Mouse (Mus musculus) forebrain, embryonic 16.5 days (tissue): Measurements from ENCODE around the gene Vdac1. TPM values are rescaled to one million over a fixed set of nuclear protein-coding genes. Genes with fewer than 3 reads are reported as not detected.
A peak's percentile ranks its signal among the peaks of the same experiment; 100 is the strongest.

Experiments
- ATAC-seq: fragments of 200-750 bp; cut with Nextera tagmentation; 2 replicates; pipeline ENCODE4 v1.8.0; 2017; ENCODE audit warnings: mild to moderate bottlenecking, moderate library complexity
- H3K27ac ChIP-seq: fragments of 300-500 bp; sonication (generic); 2 replicates; pipeline ENCODE4 v1.5.1; 2014; ENCODE audit warnings: low read length, control low read depth
- H3K27me3 ChIP-seq: fragments of 300-500 bp; sonication (generic); replicated peaks from 2 replicates; pipeline ENCODE4 v1.6.1; 2014; ENCODE audit warnings: low read length; ENCODE audit not compliant: control insufficient read depth, insufficient read depth
- H3K36me3 ChIP-seq: fragments of 300-500 bp; sonication (generic); 2 replicates; pipeline ENCODE4 v1.6.1; 2014; ENCODE audit not compliant: control insufficient read depth, insufficient read depth
- H3K4me1 ChIP-seq: fragments of 300-500 bp; sonication (generic); replicated peaks from 2 replicates; pipeline ENCODE4 v1.6.1; 2014; ENCODE audit warnings: low read length; ENCODE audit not compliant: control insufficient read depth, insufficient read depth
- H3K4me2 ChIP-seq: fragments of 300-500 bp; sonication (generic); 2 replicates; pipeline ENCODE4 v1.6.1; 2014; ENCODE audit warnings: mild to moderate bottlenecking, low read length, control low read depth
- H3K4me3 ChIP-seq: fragments of 300-500 bp; sonication (generic); replicated peaks from 2 replicates; pipeline ENCODE4 v1.5.1; 2014; ENCODE audit warnings: mild to moderate bottlenecking, low read length, control low read depth
- H3K9ac ChIP-seq: fragments of 300-500 bp; sonication (generic); replicated peaks from 2 replicates; pipeline ENCODE4 v1.6.1; 2014; ENCODE audit warnings: low read depth, low read length, control low read depth
- H3K9me3 ChIP-seq: fragments of 300-500 bp; sonication (generic); 2 replicates; pipeline ENCODE4 v1.6.1; 2016; ENCODE audit warnings: low read length; ENCODE audit not compliant: control insufficient read depth
- WGBS: fragments of 180-500 bp; shearing (Covaris S2); extraction: QIAGEN DNeasy Blood & Tissue Kit; methylation state at CpG from one replicate; pipeline ENCODE4 v1.1.7; 2014; 5-methylcytosine and 5-hydroxymethylcytosine counted together
- polyA plus RNA-seq: library from polyadenylated mRNA; unstranded; fragments of >200 nt; fragmentation: Nextera tagmentation; extraction: Ambion mirVana; gene quantifications from 2 replicates; pipeline ENCODE4 v1.2.1, GENCODE M21; 2015

Gene Vdac1
- polyA plus RNA-seq, 1 experiment from 2014 or later, result 341 TPM

DNA sequence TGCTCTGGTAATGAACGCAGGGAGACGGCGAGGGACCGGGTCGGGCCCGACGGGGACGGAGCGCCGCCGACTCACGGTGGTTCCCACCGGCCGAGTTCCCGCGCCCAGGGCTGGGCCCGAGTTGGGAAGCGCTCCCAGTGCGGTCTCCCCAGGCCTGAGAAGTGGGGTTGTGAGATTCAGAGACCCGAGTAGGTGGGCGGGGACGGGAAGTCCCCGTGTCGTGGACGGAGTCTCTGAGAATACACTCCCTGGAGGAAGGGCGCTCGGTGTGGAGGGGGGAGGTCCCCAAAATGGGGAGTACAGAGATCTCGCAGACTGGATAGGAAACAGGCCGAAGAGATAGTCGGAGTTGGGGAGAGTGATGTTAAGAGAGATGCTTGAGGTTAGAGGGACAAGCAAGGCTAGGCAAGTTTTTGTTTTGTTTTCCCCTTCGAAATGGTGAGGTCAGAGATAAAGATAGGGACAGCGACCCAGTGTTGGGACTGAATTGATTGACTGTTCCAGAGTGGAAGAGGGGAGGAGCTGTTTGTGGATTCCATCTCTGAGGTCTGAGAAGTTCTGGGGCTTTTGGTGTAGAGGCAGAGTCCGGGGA, 36.0 kb downstream of the Vdac1 start:
- WGBS, result under 1% methylated on average over 30 of the region's 33 CpGs
- Histone ChIP-seq H3K9me3 (no peaks in the 10 kb centered on the region), H3K36me3 (no peaks in the 10 kb centered on the region), H3K9ac (peak overlapping the region; percentile 95), H3K4me2 (peak overlapping the region; percentile 67), H3K4me1 (peaks cover 10% of the 10 kb centered on the region), H3K4me3 (peak overlapping the region; percentile 90), H3K27me3 (no peaks in the 10 kb centered on the region), H3K27ac (peak overlapping the region; percentile 93)
- peak; percentile 84 for ATAC-seq

DNA sequence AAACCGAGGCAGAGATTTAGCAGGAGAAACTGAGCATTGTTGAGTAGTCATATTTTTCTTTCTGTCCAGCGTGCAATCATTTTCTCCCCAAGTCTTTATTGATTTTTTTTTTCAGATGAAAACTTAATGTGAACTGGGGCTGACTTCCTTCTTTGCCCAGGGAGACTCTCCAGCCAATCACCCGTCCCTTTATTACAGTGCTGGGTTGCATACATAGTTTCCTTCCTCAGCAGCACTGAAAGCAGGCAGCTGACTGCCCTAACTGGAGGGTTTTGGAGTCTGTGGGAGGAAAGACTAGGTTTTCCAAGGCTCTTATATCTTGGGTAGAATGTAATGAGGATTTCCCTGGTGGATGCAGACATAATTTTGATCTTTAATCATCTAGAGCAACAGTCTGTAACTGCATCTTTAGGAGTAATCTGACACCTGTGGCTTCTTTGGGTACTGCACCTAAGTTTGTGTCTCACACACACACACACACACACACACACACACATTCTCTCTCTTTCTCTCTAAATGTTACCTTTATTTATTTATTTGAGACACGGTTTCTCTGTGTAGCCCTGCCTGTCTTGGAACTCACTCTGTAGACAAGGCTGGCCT, 36.8 kb downstream of the Vdac1 start:
- no peak for ATAC-seq
- Histone ChIP-seq H3K27ac (no peak overlapping the region), H3K4me3 (peak overlapping the region; percentile 90), H3K9me3 (no peaks in the 10 kb centered on the region), H3K4me2 (peak overlapping the region; percentile 67), H3K4me1 (peaks cover 10% of the 10 kb centered on the region), H3K9ac (peak overlapping the region; percentile 95; the same call in 1 of the 2 replicates), H3K36me3 (no peaks in the 10 kb centered on the region), H3K27me3 (no peaks in the 10 kb centered on the region)
- WGBS, result 83% methylated on average over 4 of the region's 4 CpGs

DNA sequence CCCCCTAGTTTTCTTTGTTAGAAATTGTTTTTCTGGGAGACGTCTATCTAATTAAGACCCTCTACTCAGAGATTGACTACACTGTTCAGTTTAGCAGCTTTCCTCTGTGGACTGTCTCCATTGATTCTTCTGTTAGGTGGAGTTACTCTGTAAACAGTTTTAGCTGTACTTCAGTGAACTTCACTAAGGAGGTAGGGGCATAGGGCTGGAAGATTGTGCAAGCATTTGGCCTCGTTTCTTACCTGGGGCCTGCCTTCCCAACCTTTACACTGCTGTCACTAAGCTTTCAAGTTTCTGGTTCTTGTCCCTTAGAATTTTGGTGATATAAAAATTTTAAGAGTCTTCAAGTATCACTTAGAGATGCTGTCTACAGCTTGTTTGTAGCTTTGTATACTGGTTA, 40.8 kb downstream of the Vdac1 start:
- H3K4me2 ChIP-seq, result no peak overlapping the region

DNA sequence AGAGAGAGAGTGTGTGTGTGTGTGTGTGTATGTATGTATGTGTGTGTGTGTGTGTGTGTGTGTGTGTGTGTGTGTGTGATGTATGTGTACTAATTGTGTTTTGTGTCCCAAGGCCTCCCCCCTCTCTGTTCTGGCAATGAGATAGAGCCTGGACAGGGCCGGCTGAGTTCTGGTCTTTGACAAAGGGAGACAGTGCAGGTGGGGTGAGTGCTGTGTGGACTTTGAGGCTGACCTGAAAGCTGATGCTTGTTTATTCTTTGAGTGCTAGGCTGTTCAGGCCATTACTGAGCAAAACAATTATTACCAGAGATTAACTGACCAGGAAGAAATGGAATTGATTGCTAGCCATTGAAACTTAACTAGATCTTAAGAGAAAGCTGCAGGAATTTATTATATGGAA, 41.9 kb downstream of the Vdac1 start:
- no peak for ATAC-seq
- Histone ChIP-seq H3K27me3 (no peaks in the 10 kb centered on the region), H3K4me1 (no peaks in the 10 kb centered on the region), H3K9me3 (no peaks in the 10 kb centered on the region), H3K9ac (no peak overlapping the region), H3K27ac (no peak overlapping the region), H3K4me2 (no peak overlapping the region), H3K36me3 (peaks cover 17% of the 10 kb centered on the region), H3K4me3 (no peak overlapping the region)
- WGBS, result 31% methylated on average over 1 of the region's 1 CpGs

More for the DNA sequence above, 40.8 kb downstream of the Vdac1 start:
- H3K4me1 ChIP-seq, result peaks cover 7% of the 10 kb centered on the region
- no peak overlapping the region for H3K27ac ChIP-seq
- 63% methylated on average over 2 of the region's 2 CpGs for WGBS
- H3K27me3 ChIP-seq, result no peaks in the 10 kb centered on the region
- no peaks in the 10 kb centered on the region for H3K9me3 ChIP-seq
- peaks cover 10% of the 10 kb centered on the region for H3K36me3 ChIP-seq
- H3K4me3 ChIP-seq, result no peak overlapping the region
- no peak for ATAC-seq
- no peak overlapping the region for H3K9ac ChIP-seq

DNA sequence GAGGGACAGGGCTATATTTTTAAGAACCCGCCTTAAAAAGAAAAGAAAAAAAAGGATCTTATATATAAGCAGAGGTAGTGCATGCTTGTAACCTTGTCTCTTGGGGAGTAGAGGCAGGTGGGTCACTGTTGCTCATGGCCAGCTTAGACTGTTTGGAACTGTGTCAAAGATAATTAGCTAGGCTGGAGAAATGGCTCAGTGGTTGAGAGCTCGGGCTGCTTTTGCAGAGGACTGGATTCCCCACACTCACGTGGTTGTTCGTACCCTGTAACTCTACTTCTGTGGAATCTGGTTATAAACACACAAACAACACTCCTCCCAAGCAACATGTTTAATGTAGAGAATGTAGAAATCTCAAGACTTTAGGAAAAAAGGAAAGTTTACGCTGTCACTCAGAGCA, 43.5 kb downstream of the Vdac1 start:
- H3K4me2 ChIP-seq, result no peak overlapping the region
- H3K4me3 ChIP-seq, result no peak overlapping the region
- H3K27ac ChIP-seq, result no peak overlapping the region
- no peaks in the 10 kb centered on the region for H3K9me3 ChIP-seq
- H3K4me1 ChIP-seq, result no peaks in the 10 kb centered on the region
- no peaks in the 10 kb centered on the region for H3K27me3 ChIP-seq
- peaks cover 22% of the 10 kb centered on the region for H3K36me3 ChIP-seq
- no peak for ATAC-seq
- 89% methylated on average over 5 of the region's 5 CpGs for WGBS
- H3K9ac ChIP-seq, result no peak overlapping the region

DNA sequence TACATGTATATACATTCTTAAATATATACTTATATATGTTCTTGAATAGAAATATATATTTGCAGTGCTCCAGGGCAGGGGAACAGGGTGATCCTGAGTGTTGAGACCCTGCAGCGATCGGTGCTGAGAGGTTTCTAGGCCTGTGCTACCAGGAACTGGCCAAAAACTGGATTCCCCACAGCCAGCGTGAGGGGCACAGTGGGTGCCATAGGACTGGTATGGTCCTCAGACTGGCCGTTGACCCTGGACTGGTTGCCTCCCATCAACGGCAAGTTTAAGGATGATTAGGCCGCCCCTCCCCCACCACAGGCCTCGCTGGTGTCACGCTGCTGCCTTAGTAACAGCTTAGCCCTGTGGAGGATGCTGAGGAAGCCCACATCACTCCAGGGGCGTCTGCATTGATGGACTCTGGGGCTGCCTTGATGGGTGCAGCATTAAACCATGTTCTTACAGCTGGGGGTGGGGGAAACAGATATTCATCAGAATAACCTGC, 44.6 kb downstream of the Vdac1 start:
- no peak overlapping the region for H3K27ac ChIP-seq
- ATAC-seq, result no peak
- no peak overlapping the region for H3K9ac ChIP-seq
- no peaks in the 10 kb centered on the region for H3K4me1 ChIP-seq
- H3K4me3 ChIP-seq, result no peak overlapping the region
- no peak overlapping the region for H3K4me2 ChIP-seq
- H3K27me3 ChIP-seq, result no peaks in the 10 kb centered on the region
- WGBS, result 83% methylated on average over 9 of the region's 9 CpGs
- peaks cover 22% of the 10 kb centered on the region for H3K36me3 ChIP-seq
- H3K9me3 ChIP-seq, result no peaks in the 10 kb centered on the region

DNA sequence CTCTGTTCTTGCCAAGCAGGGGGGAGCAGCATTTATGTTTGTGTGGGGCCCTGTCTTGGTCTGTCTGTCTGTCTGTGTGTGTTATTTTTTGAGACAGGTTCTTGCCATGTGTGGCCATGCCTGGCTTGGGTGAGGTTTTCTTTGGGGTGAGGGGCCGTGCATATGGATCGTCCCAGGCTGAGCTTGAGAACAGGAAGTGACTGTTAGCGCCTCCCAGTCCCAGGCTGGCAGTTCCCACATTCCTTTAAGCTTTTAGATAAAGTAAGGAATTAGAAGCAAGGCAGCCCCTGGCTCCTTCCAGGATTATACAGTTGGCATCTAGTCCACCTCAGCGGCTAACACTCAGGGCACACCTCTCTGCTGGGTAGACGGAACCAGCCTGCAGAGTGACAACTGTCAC, 48.7 kb downstream of the Vdac1 start:
- 83% methylated on average over 5 of the region's 5 CpGs for WGBS
- peaks cover 15% of the 10 kb centered on the region for H3K36me3 ChIP-seq
- H3K9me3 ChIP-seq, result peaks cover 3% of the 10 kb centered on the region
- H3K27ac ChIP-seq, result no peak overlapping the region
- ATAC-seq, result no peak
- no peak overlapping the region for H3K9ac ChIP-seq
- no peak overlapping the region for H3K4me3 ChIP-seq
- no peaks in the 10 kb centered on the region for H3K27me3 ChIP-seq
- H3K4me2 ChIP-seq, result no peak overlapping the region
- no peaks in the 10 kb centered on the region for H3K4me1 ChIP-seq

DNA sequence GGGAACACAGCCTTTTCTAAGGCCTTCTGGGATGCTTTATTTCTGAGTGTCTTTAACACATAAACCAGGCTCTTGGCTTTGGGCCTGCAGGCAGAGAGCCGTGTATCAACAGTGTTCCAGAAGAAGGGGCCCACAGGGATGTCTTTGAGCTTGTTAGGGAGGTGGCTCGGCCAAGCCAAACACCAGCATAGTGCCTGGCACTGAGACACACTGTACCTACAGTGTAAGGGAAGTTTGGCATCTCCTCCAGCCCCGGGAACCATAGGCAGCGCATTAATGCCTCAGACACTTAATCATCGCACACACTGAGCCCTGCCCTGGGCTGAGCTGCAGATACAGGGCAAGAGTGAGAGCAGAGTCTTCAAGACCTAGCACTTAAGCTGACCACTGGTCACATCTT, 57.7 kb downstream of the Vdac1 start:
- no peak for ATAC-seq
- H3K27ac ChIP-seq, result no peak overlapping the region
- H3K9ac ChIP-seq, result no peak overlapping the region
- 70% methylated on average over 5 of the region's 5 CpGs for WGBS
- no peaks in the 10 kb centered on the region for H3K27me3 ChIP-seq
- H3K36me3 ChIP-seq, result no peaks in the 10 kb centered on the region
- H3K9me3 ChIP-seq, result no peaks in the 10 kb centered on the region
- no peak overlapping the region for H3K4me3 ChIP-seq
- no peak overlapping the region for H3K4me2 ChIP-seq
- no peaks in the 10 kb centered on the region for H3K4me1 ChIP-seq

DNA sequence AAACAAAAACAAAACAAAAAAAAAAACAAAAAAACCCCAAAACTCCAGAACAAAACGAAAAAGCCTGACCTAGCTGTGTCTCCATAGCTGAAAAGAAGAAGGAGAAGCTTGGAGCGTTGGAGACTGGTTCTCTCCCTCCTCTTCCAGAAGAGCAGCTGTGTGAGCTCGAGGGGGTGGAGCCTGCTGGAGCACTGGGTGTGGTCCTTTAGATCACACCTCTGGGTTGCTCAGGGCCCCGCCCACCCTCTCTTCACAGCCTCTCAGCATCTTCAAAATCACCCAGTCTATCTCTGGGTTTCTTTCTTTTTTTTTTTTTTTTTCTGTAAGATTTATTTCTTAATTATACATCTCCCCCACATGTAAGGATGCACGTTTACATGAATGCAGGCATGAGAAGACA, 58.6 kb downstream of the Vdac1 start:
- H3K27me3 ChIP-seq, result no peaks in the 10 kb centered on the region
- H3K4me2 ChIP-seq, result no peak overlapping the region
- H3K27ac ChIP-seq, result no peak overlapping the region
- ATAC-seq, result no peak
- no peaks in the 10 kb centered on the region for H3K36me3 ChIP-seq
- WGBS, result 55% methylated on average over 5 of the region's 5 CpGs
- H3K4me3 ChIP-seq, result no peak overlapping the region
- no peak overlapping the region for H3K9ac ChIP-seq
- H3K9me3 ChIP-seq, result no peaks in the 10 kb centered on the region
- no peaks in the 10 kb centered on the region for H3K4me1 ChIP-seq
